Comparison of ENCODE assay signal across 29 mouse cellular contexts in genomic region chr15:91199256-91199905, GRCm38 (mm10). TPM values are rescaled to one million over a fixed set of nuclear protein-coding genes. Genes with fewer than 3 reads are reported as not detected.
"Had no signal": no experiment of that assay in that cellular context is flagged by ENCODE, and none has a peak within 500 bp of the region (broad histone marks: within the 10 kb centered on the region; RNA-seq: fewer than 3 reads in every experiment).

TSS of gene CN725425 (plus strand) at chr15:91199494.

- H3K9me3 ChIP-seq: liver, embryonic 13.5 days had no signal

- DNase-seq: kidney, adult 2 months; kidney, postnatal 25 days; layer of hippocampus, postnatal 36 days; liver, embryonic 13.5 days; lung, adult 2 months; lung, postnatal 14 days; midbrain, embryonic 14.5 days; right cerebral cortex, adult 18-20 months; right cerebral cortex, postnatal 14 days; right cerebral cortex, postnatal 4 days; thymus, adult 2 months; thymus, postnatal 14 days; thymus, postnatal 4 days had no signal

- H3K27ac ChIP-seq: kidney, postnatal 0 days; left cerebral cortex, adult 2 months; liver, embryonic 13.5 days; stomach, postnatal 0 days had no signal

- H3K27me3 ChIP-seq: liver, embryonic 13.5 days had no signal

- H3K4me3 ChIP-seq: left cerebral cortex, adult 2 months; liver, embryonic 13.5 days; myocyte had no signal

- H3K4me2 ChIP-seq: liver, embryonic 13.5 days; midbrain, embryonic 11.5 days had no signal

- H3K36me3 ChIP-seq: liver, embryonic 13.5 days had no signal

- H3K9ac ChIP-seq: liver, embryonic 13.5 days had no signal

RNA-seq across cellular contexts. Expression of gene CN725425, which starts in this region (rescaled TPM):
- total RNA-seq: left cerebral cortex, postnatal 36 days; liver, adult 2 months; megakaryocyte progenitor cell, adult 5-6 weeks; megakaryocyte-erythroid progenitor cell, adult 5-6 weeks had no signal
- polyA plus RNA-seq: kidney, adult 2 months; kidney, embryonic 14.5 days; kidney, postnatal 0 days; limb, embryonic 11.5 days; limb, embryonic 14.5 days; liver, adult 2 months; liver, embryonic 13.5 days; lung, adult 2 months; lung, embryonic 16.5 days; midbrain, embryonic 11.5 days; myocyte; neural tube, embryonic 11.5 days; neural tube, embryonic 14.5 days; stomach, embryonic 14.5 days; stomach, postnatal 0 days; thymus, adult 2 months had no signal
